Mouse (Mus musculus): ENCODE data around the gene Akap13. TPM values are rescaled to one million over a fixed set of nuclear protein-coding genes. Genes with fewer than 3 reads are reported as not detected.

Akap13 gene
- polyA plus RNA-seq, 1 experiment from 2014 or later = 24.3 TPM

- DNase-seq (ENCODE audit: low spot score) (no peak), ATAC-seq (replicated peaks; ENCODE audit: low FRiP score, low read depth) (no peak)
- 94% methylated on average over 3 of the region's 3 CpGs for WGBS
- H3K4me2 ChIP-seq (ENCODE audit: low read length) = no peak overlapping the region
- no peak overlapping the region for H3K27ac ChIP-seq
- H3K4me1 ChIP-seq (replicated peaks; ENCODE audit: insufficient read depth, low read length) = no peaks in the 10 kb centered on the region
- H3K9ac ChIP-seq (ENCODE audit: low read depth, low read length) = no peak overlapping the region
- TF ChIP-seq CTCF (IDR thresholded peaks at IDR 0.05; ENCODE audit: low read depth) = peak; percentile 34; the same call in 1 of the 2 replicates
- no peaks in the 10 kb centered on the region for H3K27me3 ChIP-seq (ENCODE audit: insufficient read depth, low read length)
- H3K36me3 ChIP-seq (ENCODE audit: insufficient read depth, low read length) = peaks cover 21% of the 10 kb centered on the region; the same call in 1 of the 2 replicates
- no peaks in the 10 kb centered on the region for H3K9me3 ChIP-seq (replicated peaks; ENCODE audit: low read length)
- no peak overlapping the region for H3K4me3 ChIP-seq (replicated peaks; ENCODE audit: low read depth, low read length)
Measured at GRCm38 (mm10) chr7:75688144-75688543, 232.8 kb downstream of the Akap13 start.

DNA sequence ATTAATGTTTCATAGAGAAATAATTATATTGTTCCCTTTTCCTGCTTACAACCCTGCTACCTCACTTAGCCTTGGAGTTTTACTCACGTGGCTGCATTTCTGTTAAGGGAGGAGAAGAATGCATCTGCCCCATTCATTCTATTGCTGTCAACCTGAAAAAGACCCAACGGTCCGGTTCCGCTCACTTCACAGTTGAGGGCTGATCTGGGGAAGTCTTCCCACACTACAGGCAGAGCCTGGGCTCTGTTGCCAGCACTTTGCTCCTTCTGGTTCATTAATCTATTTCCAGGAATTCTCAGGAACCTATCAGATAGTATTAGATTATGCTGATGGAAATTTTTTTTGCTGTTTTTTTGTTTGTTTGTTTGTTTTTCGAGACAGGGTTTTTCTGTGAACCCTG is 239.4 kb downstream of the Akap13 start:
- WGBS = 84% methylated on average over 5 of the region's 5 CpGs
- Histone ChIP-seq H3K36me3 (ENCODE audit: insufficient read depth, low read length) (peaks cover 24% of the 10 kb centered on the region; the same call in 1 of the 2 replicates), H3K9me3 (replicated peaks; ENCODE audit: low read length) (no peaks in the 10 kb centered on the region), H3K4me2 (ENCODE audit: low read length) (no peak overlapping the region), H3K4me3 (replicated peaks; ENCODE audit: low read depth, low read length) (no peak overlapping the region), H3K27ac (no peak overlapping the region), H3K9ac (ENCODE audit: low read depth, low read length) (no peak overlapping the region), H3K4me1 (replicated peaks; ENCODE audit: insufficient read depth, low read length) (no peaks in the 10 kb centered on the region), H3K27me3 (ENCODE audit: insufficient read depth, low read length) (no peaks in the 10 kb centered on the region)
- DNase-seq (ENCODE audit: low spot score) (no peak), ATAC-seq (replicated peaks; ENCODE audit: low FRiP score, low read depth) (no peak)
- TF ChIP-seq CTCF (IDR thresholded peaks at IDR 0.05; ENCODE audit: low read depth) = no peak

- ATAC-seq (replicated peaks; ENCODE audit: low FRiP score, low read depth) (no peak), DNase-seq (ENCODE audit: low spot score) (no peak)
- Histone ChIP-seq H3K27me3 (ENCODE audit: insufficient read depth, low read length) (no peaks in the 10 kb centered on the region), H3K27ac (no peak overlapping the region), H3K4me1 (replicated peaks; ENCODE audit: insufficient read depth, low read length) (no peaks in the 10 kb centered on the region), H3K9me3 (replicated peaks; ENCODE audit: low read length) (no peaks in the 10 kb centered on the region), H3K36me3 (ENCODE audit: insufficient read depth, low read length) (peaks cover 26% of the 10 kb centered on the region; the same call in 1 of the 2 replicates), H3K9ac (ENCODE audit: low read depth, low read length) (no peak overlapping the region), H3K4me3 (replicated peaks; ENCODE audit: low read depth, low read length) (no peak overlapping the region), H3K4me2 (ENCODE audit: low read length) (no peak overlapping the region)
- no peak for TF ChIP-seq CTCF (IDR thresholded peaks at IDR 0.05; ENCODE audit: low read depth)
- 92% methylated on average over 5 of the region's 5 CpGs for WGBS
Measured at GRCm38 (mm10) chr7:75699836-75700235, 244.5 kb downstream of the Akap13 start.

DNA sequence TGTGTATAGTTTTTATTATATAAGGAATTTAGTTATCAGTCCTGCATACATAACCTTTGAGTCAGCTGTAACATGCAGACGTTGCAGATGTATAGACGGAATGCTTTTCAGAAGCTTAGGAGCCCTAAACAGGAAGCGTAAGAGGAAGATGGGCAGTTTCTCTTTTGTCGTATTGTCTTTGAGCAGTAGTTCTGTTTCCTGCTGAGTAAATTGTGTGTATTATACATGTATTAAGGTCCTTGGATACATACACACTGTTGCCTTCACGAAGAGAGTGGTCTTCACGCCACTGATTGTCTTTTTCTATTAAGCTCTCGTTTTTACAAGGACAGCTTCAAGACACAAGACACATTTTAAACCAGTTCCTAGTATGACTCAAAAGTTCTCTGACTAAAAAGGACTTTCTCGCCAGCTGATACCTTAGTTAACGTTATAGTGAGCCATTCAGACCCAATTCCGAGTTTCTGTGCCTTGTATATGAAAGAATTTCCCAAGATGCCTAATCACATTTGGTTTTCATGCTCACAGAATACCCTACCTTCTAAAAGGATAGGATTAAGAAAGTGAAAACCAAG is 245.5 kb downstream of the Akap13 start:
- Histone ChIP-seq H3K4me1 (replicated peaks; ENCODE audit: insufficient read depth, low read length) (no peaks in the 10 kb centered on the region), H3K27ac (no peak overlapping the region; the same call in 1 of the 2 replicates), H3K36me3 (ENCODE audit: insufficient read depth, low read length) (peaks cover 27% of the 10 kb centered on the region; the same call in 1 of the 2 replicates), H3K9ac (ENCODE audit: low read depth, low read length) (no peak overlapping the region), H3K4me2 (ENCODE audit: low read length) (no peak overlapping the region), H3K27me3 (ENCODE audit: insufficient read depth, low read length) (no peaks in the 10 kb centered on the region), H3K9me3 (replicated peaks; ENCODE audit: low read length) (no peaks in the 10 kb centered on the region), H3K4me3 (replicated peaks; ENCODE audit: low read depth, low read length) (no peak overlapping the region)
- ATAC-seq (replicated peaks; ENCODE audit: low FRiP score, low read depth) = no peak
- TF ChIP-seq CTCF (IDR thresholded peaks at IDR 0.05; ENCODE audit: low read depth) = no peak
- 84% methylated on average over 10 of the region's 10 CpGs for WGBS
- no peak for DNase-seq (ENCODE audit: low spot score)

- Histone ChIP-seq H3K9ac (ENCODE audit: low read depth, low read length) (no peak overlapping the region), H3K36me3 (ENCODE audit: insufficient read depth, low read length) (peaks cover 27% of the 10 kb centered on the region), H3K4me3 (replicated peaks; ENCODE audit: low read depth, low read length) (no peak overlapping the region), H3K27ac (no peak overlapping the region), H3K4me2 (ENCODE audit: low read length) (no peak overlapping the region), H3K9me3 (replicated peaks; ENCODE audit: low read length) (no peaks in the 10 kb centered on the region), H3K27me3 (ENCODE audit: insufficient read depth, low read length) (no peaks in the 10 kb centered on the region), H3K4me1 (replicated peaks; ENCODE audit: insufficient read depth, low read length) (no peaks in the 10 kb centered on the region)
- WGBS = 70% methylated on average over 7 of the region's 7 CpGs
- DNase-seq (ENCODE audit: low spot score) (no peak), ATAC-seq (replicated peaks; ENCODE audit: low FRiP score, low read depth) (no peak)
- TF ChIP-seq CTCF (IDR thresholded peaks at IDR 0.05; ENCODE audit: low read depth) = no peak
Measured at GRCm38 (mm10) chr7:75701761-75702160, 246.4 kb downstream of the Akap13 start.

DNA sequence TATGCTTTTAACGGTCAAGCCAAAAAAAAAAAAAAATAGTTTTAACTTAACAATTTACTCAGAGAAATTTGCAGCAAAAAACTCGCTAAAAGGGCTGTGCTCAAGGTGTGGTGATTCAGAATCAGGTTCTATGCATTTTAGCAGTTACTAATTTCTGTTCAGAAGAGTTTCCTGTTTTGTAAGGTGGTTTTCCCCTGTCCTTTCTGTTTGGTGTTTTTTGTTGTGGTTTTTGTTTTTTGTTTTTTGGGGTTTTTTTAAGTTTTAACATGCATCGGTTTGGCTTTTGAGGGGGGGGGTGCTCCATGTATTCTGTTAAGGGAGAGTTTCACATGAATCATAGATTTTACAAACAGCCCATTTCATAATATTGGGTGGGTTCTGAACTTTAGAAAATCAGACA is 247.0 kb downstream of the Akap13 start:
- TF ChIP-seq CTCF (IDR thresholded peaks at IDR 0.05; ENCODE audit: low read depth) = no peak
- DNase-seq (ENCODE audit: low spot score) = no peak
- 86% methylated on average over 3 of the region's 3 CpGs for WGBS
- no peak for ATAC-seq (replicated peaks; ENCODE audit: low FRiP score, low read depth)
- Histone ChIP-seq H3K4me1 (replicated peaks; ENCODE audit: insufficient read depth, low read length) (no peaks in the 10 kb centered on the region), H3K27ac (no peak overlapping the region), H3K9me3 (replicated peaks; ENCODE audit: low read length) (no peaks in the 10 kb centered on the region), H3K36me3 (ENCODE audit: insufficient read depth, low read length) (peaks cover 30% of the 10 kb centered on the region), H3K27me3 (ENCODE audit: insufficient read depth, low read length) (no peaks in the 10 kb centered on the region), H3K9ac (ENCODE audit: low read depth, low read length) (no peak overlapping the region), H3K4me2 (ENCODE audit: low read length) (no peak overlapping the region), H3K4me3 (replicated peaks; ENCODE audit: low read depth, low read length) (no peak overlapping the region)
